Mouse (Mus musculus) erythroblast, adult 5-6 weeks (primary cell): Measurements from ENCODE around the gene Mrpl27. TPM values are rescaled to one million over a fixed set of nuclear protein-coding genes. Genes with fewer than 3 reads are reported as not detected.

ENCODE experiments used
- total RNA-seq, 2 experiments: library from RNA; stranded (forward) in 1 of 2; stranded (reverse) in 1 of 2; fragments of 150-400 nt in 1 of 2; fragments of 200-764, 138-1000 nt in 1 of 2; gene quantifications; 2 replicates each; pipeline versions ENCODE4 v1.2.3 to v1.2.4; 2015 to 2017; ENCODE audit warnings: low replicate concordance in 2 of 2

Gene Mrpl27
- total RNA-seq, 2 experiments from 2014 or later: 10.5 to 49.2 TPM

Other genes starting within 250 kb of the Mrpl27 start
- gene Cacna1g, start 179.6 kb upstream of the Mrpl27 start, total RNA-seq (2015; ENCODE audit: low replicate concordance): 109 and 122 TPM in 2 replicates
- 78.9 and 102 TPM in 2 replicates for gene Cacna1g, start 179.6 kb upstream of the Mrpl27 start, total RNA-seq (2017; ENCODE audit: low replicate concordance)
- not detected in 2 replicates for gene Spata20, start 167.6 kb upstream of the Mrpl27 start, total RNA-seq (2015; ENCODE audit: low replicate concordance)
- not detected in 2 replicates for gene Spata20, start 167.6 kb upstream of the Mrpl27 start, total RNA-seq (2017; ENCODE audit: low replicate concordance)
- not detected in 2 replicates for gene Epn3, start 153.8 kb upstream of the Mrpl27 start, total RNA-seq (2015; ENCODE audit: low replicate concordance)
- not detected in 2 replicates for gene Epn3, start 153.8 kb upstream of the Mrpl27 start, total RNA-seq (2017; ENCODE audit: low replicate concordance)
- gene Mycbpap, start 132.0 kb upstream of the Mrpl27 start, total RNA-seq (2015; ENCODE audit: low replicate concordance): not detected in 2 replicates
- gene Mycbpap, start 132.0 kb upstream of the Mrpl27 start, total RNA-seq (2017; ENCODE audit: low replicate concordance): not detected in 2 replicates
- not detected in 2 replicates for gene Rsad1, start 104.5 kb upstream of the Mrpl27 start, total RNA-seq (2015; ENCODE audit: low replicate concordance)
- 0.34 and 2.0 TPM in 2 replicates for gene Rsad1, start 104.5 kb upstream of the Mrpl27 start, total RNA-seq (2017; ENCODE audit: low replicate concordance)
- not detected in 2 replicates for gene Chad, start 88.7 kb upstream of the Mrpl27 start, total RNA-seq (2015; ENCODE audit: low replicate concordance)
- gene Chad, start 88.7 kb upstream of the Mrpl27 start, total RNA-seq (2017; ENCODE audit: low replicate concordance): not detected in 2 replicates
- 6.3 and 10.8 TPM in 2 replicates for gene Acsf2, start 51.9 kb upstream of the Mrpl27 start, total RNA-seq (2015; ENCODE audit: low replicate concordance)
- gene Acsf2, start 51.9 kb upstream of the Mrpl27 start, total RNA-seq (2017; ENCODE audit: low replicate concordance): 0.26 and 2.5 TPM in 2 replicates
- 15.7 and 21.1 TPM in 2 replicates for gene Lrrc59, start 24.0 kb upstream of the Mrpl27 start, total RNA-seq (2015; ENCODE audit: low replicate concordance)
- 20.0 and 27.6 TPM in 2 replicates for gene Lrrc59, start 24.0 kb upstream of the Mrpl27 start, total RNA-seq (2017; ENCODE audit: low replicate concordance)
- gene Eme1, start 197 bp downstream of the Mrpl27 start, total RNA-seq (2015; ENCODE audit: low replicate concordance): 3.1 and 4.8 TPM in 2 replicates
- 10.1 and 13.2 TPM in 2 replicates for gene Eme1, start 197 bp downstream of the Mrpl27 start, total RNA-seq (2017; ENCODE audit: low replicate concordance)
- not detected in 2 replicates for gene Xylt2, start 23.7 kb downstream of the Mrpl27 start, total RNA-seq (2015; ENCODE audit: low replicate concordance)
- 0.26 and 0.56 TPM in 2 replicates for gene Xylt2, start 23.7 kb downstream of the Mrpl27 start, total RNA-seq (2017; ENCODE audit: low replicate concordance)
- gene Gm11541, start 50.7 kb downstream of the Mrpl27 start, total RNA-seq (2015; ENCODE audit: low replicate concordance): not detected in 2 replicates
- not detected in 2 replicates for gene Gm11541, start 50.7 kb downstream of the Mrpl27 start, total RNA-seq (2017; ENCODE audit: low replicate concordance)
- gene Cdc34b, start 88.0 kb downstream of the Mrpl27 start, total RNA-seq (2015; ENCODE audit: low replicate concordance): not detected in 2 replicates
- not detected in 2 replicates for gene Cdc34b, start 88.0 kb downstream of the Mrpl27 start, total RNA-seq (2017; ENCODE audit: low replicate concordance)
- not detected in 2 replicates for gene Tmem92, start 128.9 kb downstream of the Mrpl27 start, total RNA-seq (2015; ENCODE audit: low replicate concordance)
- not detected in 2 replicates for gene Tmem92, start 128.9 kb downstream of the Mrpl27 start, total RNA-seq (2017; ENCODE audit: low replicate concordance)